Comparison of ENCODE assay signal across 12 mouse cellular contexts in the genomic region with DNA sequence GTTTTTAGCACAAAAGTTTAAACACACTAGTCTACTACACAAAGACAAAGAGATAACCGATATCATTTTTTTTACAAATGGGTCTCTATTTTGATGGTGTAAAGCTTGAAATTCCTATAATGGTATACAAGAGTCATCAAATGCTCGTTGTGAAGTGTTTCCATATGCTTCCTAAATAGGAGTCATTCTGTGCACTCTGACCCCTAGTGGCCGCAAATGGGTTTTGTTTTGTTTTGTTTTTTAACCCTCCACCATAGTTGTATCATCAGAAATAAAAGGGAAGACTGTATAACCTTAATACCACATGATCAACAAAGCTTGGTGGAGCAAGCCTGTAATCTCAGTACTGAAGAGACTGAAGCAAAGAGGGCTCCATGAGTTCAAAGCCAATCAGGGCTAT. TPM values are rescaled to one million over a fixed set of nuclear protein-coding genes. Genes with fewer than 3 reads are reported as not detected.
A peak's percentile ranks its signal among the peaks of the same experiment; 100 is the strongest.
DNase-seq lines count a peak whose midpoint lies in the region; ATAC-seq and TF ChIP-seq lines count a peak whose summit lies in the region.
"Had no signal": no experiment of that assay in that cellular context is flagged by ENCODE, and none has a peak within 500 bp of the region (broad histone marks: within the 10 kb centered on the region; RNA-seq: fewer than 3 reads in every experiment).

No protein-coding gene starts in this region.

- TF ChIP-seq RAD21 in MEL (IDR thresholded peaks at IDR 0.05; ENCODE audit: low read depth, low read length), result no peak; the same call in 1 of the 2 replicates

- TF ChIP-seq EP300 in lung, postnatal 0 days (IDR thresholded peaks at IDR 0.05), result no peak
- no peak for TF ChIP-seq EP300 in MEL (IDR thresholded peaks at IDR 0.05; ENCODE audit: low read depth in 1 of 2, low read length in 2 of 2)

- no peak overlapping the region for H3K4me2 ChIP-seq in lung, postnatal 0 days (replicated peaks; ENCODE audit: low read depth, low read length)
- H3K4me2 ChIP-seq in embryonic facial prominence, embryonic 11.5 days (ENCODE audit: low read depth, low read length), result no peak overlapping the region
- H3K4me2 ChIP-seq: embryonic facial prominence, embryonic 13.5 days; heart, embryonic 15.5 days; limb, embryonic 13.5 days; midbrain, embryonic 15.5 days had no signal

- no peak for TF ChIP-seq POLR2A in MEL (IDR thresholded peaks at IDR 0.05; ENCODE audit: control insufficient read depth in 1 of 2, insufficient read depth in 1 of 2, low read depth in 1 of 2, low read length in 2 of 2, poor library complexity in 1 of 2)

- WGBS in lung, postnatal 0 days, result 31% methylated on average over 3 of the region's 3 CpGs
- WGBS in embryonic facial prominence, embryonic 11.5 days, result 28% methylated on average over 3 of the region's 3 CpGs

- intact Hi-C loops in heart, postnatal 14 days (cut with DNase I), result loop anchor here (5.0 kb wide), 1 partner anchor 121 kb away; no protein-coding TSS in a partner anchor

- no peaks in the 10 kb centered on the region for H3K79me2 ChIP-seq in MEL (ENCODE audit: control insufficient read depth, insufficient read depth, low read length, poor library complexity)

- H3K4me3 ChIP-seq in lung, postnatal 0 days (ENCODE audit: low read depth, low read length), result no peak overlapping the region
- no peak overlapping the region for H3K4me3 ChIP-seq in MEL (ENCODE audit: control insufficient read depth in 1 of 2, insufficient read depth in 1 of 2, low read depth in 2 of 2, low read length in 2 of 2)
- H3K4me3 ChIP-seq in embryonic facial prominence, embryonic 11.5 days (ENCODE audit: low read depth, low read length), result no peak overlapping the region
- H3K4me3 ChIP-seq: embryonic facial prominence, embryonic 13.5 days; heart, embryonic 15.5 days; limb, embryonic 13.5 days; midbrain, embryonic 15.5 days had no signal

- H3K36me3 ChIP-seq in lung, postnatal 0 days (ENCODE audit: insufficient read depth, low read length), result no peaks in the 10 kb centered on the region
- no peaks in the 10 kb centered on the region for H3K36me3 ChIP-seq in MEL (ENCODE audit: control insufficient read depth in 1 of 2, insufficient read depth in 2 of 2, low read length in 2 of 2)
- H3K36me3 ChIP-seq in embryonic facial prominence, embryonic 11.5 days (replicated peaks; ENCODE audit: control insufficient read depth, insufficient read depth, low read depth, low read length), result no peaks in the 10 kb centered on the region
- H3K36me3 ChIP-seq: embryonic facial prominence, embryonic 13.5 days; heart, embryonic 15.5 days; limb, embryonic 13.5 days; midbrain, embryonic 15.5 days had no signal

- peak; percentile 13 for DNase-seq in heart, postnatal 4 days
- no peak for DNase-seq in heart, postnatal 14 days
- peak; percentile 48 for DNase-seq in lung, postnatal 0 days (ENCODE audit: low spot score)
- no peak for DNase-seq in lung, postnatal 4 days
- peak; percentile 22 for DNase-seq in MEL (ENCODE audit: low read depth, low spot score)
- DNase-seq in embryonic facial prominence, embryonic 11.5 days (ENCODE audit: low spot score), result peak; percentile 50

- no peaks in the 10 kb centered on the region for H3K4me1 ChIP-seq in lung, postnatal 0 days (ENCODE audit: insufficient read depth, low read depth, low read length)
- no peaks in the 10 kb centered on the region for H3K4me1 ChIP-seq in MEL (ENCODE audit: control insufficient read depth in 1 of 2, insufficient read depth in 2 of 2, low read length in 2 of 2)
- H3K4me1 ChIP-seq in embryonic facial prominence, embryonic 11.5 days (ENCODE audit: control insufficient read depth, insufficient read depth, low read length), result no peaks in the 10 kb centered on the region
- H3K4me1 ChIP-seq: heart, embryonic 15.5 days; midbrain, embryonic 15.5 days had no signal

- H3K9me3 ChIP-seq in lung, postnatal 0 days (ENCODE audit: low read length), result no peaks in the 10 kb centered on the region
- no peaks in the 10 kb centered on the region for H3K9me3 ChIP-seq in MEL (replicated peaks; ENCODE audit: insufficient read depth, low read length)
- no peaks in the 10 kb centered on the region for H3K9me3 ChIP-seq in embryonic facial prominence, embryonic 11.5 days (replicated peaks; ENCODE audit: control insufficient read depth, low read length)
- H3K9me3 ChIP-seq: embryonic facial prominence, embryonic 13.5 days; heart, embryonic 15.5 days; limb, embryonic 13.5 days; midbrain, embryonic 15.5 days had no signal

- H3K9ac ChIP-seq in lung, postnatal 0 days (replicated peaks; ENCODE audit: low read depth), result no peak overlapping the region
- H3K9ac ChIP-seq in MEL (ENCODE audit: control insufficient read depth, low read depth, low read length, poor library complexity, severe bottlenecking), result no peak overlapping the region
- H3K9ac ChIP-seq in embryonic facial prominence, embryonic 11.5 days (replicated peaks; ENCODE audit: low read length), result no peak overlapping the region
- H3K9ac ChIP-seq: embryonic facial prominence, embryonic 13.5 days; heart, embryonic 15.5 days; limb, embryonic 13.5 days; midbrain, embryonic 15.5 days had no signal

- H3K27me3 ChIP-seq in lung, postnatal 0 days (replicated peaks; ENCODE audit: insufficient read depth, low read length), result no peaks in the 10 kb centered on the region
- no peaks in the 10 kb centered on the region for H3K27me3 ChIP-seq in MEL (ENCODE audit: control insufficient read depth in 1 of 2, insufficient read depth in 2 of 2, low read length in 2 of 2)
- no peaks in the 10 kb centered on the region for H3K27me3 ChIP-seq in embryonic facial prominence, embryonic 11.5 days (ENCODE audit: control insufficient read depth, insufficient read depth, low read length)
- H3K27me3 ChIP-seq: embryonic facial prominence, embryonic 13.5 days; heart, embryonic 15.5 days; limb, embryonic 13.5 days; midbrain, embryonic 15.5 days had no signal

- no peak overlapping the region for H3K27ac ChIP-seq in lung, postnatal 0 days (ENCODE audit: low read length)
- no peak overlapping the region for H3K27ac ChIP-seq in MEL (ENCODE audit: control insufficient read depth, low read depth, low read length)
- no peak overlapping the region for H3K27ac ChIP-seq in embryonic facial prominence, embryonic 11.5 days (replicated peaks; ENCODE audit: low read depth, low read length)
- H3K27ac ChIP-seq: embryonic facial prominence, embryonic 13.5 days; heart, embryonic 15.5 days; limb, embryonic 13.5 days; midbrain, embryonic 15.5 days had no signal

- ATAC-seq in lung, postnatal 0 days, result no peak
- ATAC-seq in embryonic facial prominence, embryonic 11.5 days (replicated peaks; ENCODE audit: insufficient number of reproducible peaks, low FRiP score, low TSS enrichment, low read depth), result no peak
- ATAC-seq in CD4-positive, CD25-positive, alpha-beta regulatory T cell, adult 4 months, result no peak
- ATAC-seq in frontal cortex, adult (ENCODE audit: low TSS enrichment), result no peak
- ATAC-seq: midbrain, embryonic 15.5 days had no signal

- peak; percentile 56 for TF ChIP-seq CTCF in lung, postnatal 0 days (IDR thresholded peaks at IDR 0.05)
- peak in 1 of 3 experiments; percentile 39; a peak in 2 of 6 replicates for TF ChIP-seq CTCF in MEL (IDR thresholded peaks at IDR 0.05 in 2 of 3, conservative IDR thresholded peaks at IDR 0.05 in 1 of 3; ENCODE audit: control insufficient read depth in 1 of 3, insufficient read depth in 1 of 3, low read depth in 2 of 3, low read length in 3 of 3, poor library complexity in 1 of 3, severe bottlenecking in 1 of 3)

TF ChIP-seq in MEL, 35 proteins besides CTCF, POLR2A, EP300 and RAD21:
- no peak for TF ChIP-seq GATA1 (IDR thresholded peaks at IDR 0.05; ENCODE audit: low read depth, low read length)
- 0 out of 2 replicates have a peak, but pooled peaks have one; percentile 32 for TF ChIP-seq SMC3 (IDR thresholded peaks at IDR 0.05; ENCODE audit: low read depth, low read length)

RNA-seq across cellular contexts. Expression of a gene that starts 9.9 kb away (rescaled TPM):
- under 1 TPM; 0.31 to 0.41 TPM for total RNA-seq in heart, postnatal 4 days (2021)
- total RNA-seq in heart, postnatal 14 days (2021), result under 1 TPM in 1 of 2 experiments, not detected in 1; 0.24 TPM
- 1.8 and 1.9 TPM in 2 replicates for polyA plus RNA-seq in lung, postnatal 0 days (2015; fragmentation: Nextera tagmentation; extraction: Ambion mirVana)
- not detected in 2 replicates for total RNA-seq in MEL (2012; rRNA removed)
- not detected for polyA plus RNA-seq in MEL (2012; ENCODE audit: insufficient read depth in 1 of 2, insufficient read length in 2 of 2, low read depth in 1 of 2, low replicate concordance in 2 of 2, missing spikeins in 1 of 2)
- 4.1 and 4.9 TPM in 2 replicates for polyA plus RNA-seq in embryonic facial prominence, embryonic 11.5 days (2014; fragmentation: Nextera tagmentation; extraction: Ambion mirVana)
- not detected for polyA plus RNA-seq in CD4-positive, CD25-positive, alpha-beta regulatory T cell, adult 4 months (2017; shearing (Covaris generic))

Comparison
In these comparisons a context has a peak if more than half of its experiments do, and no peak if none do; other contexts are left out.
1. DNase-seq: peak in heart, postnatal 4 days (single experiment), lung, postnatal 0 days (single experiment), MEL (single experiment) and embryonic facial prominence, embryonic 11.5 days (single experiment); none in heart, postnatal 14 days (0 of 2) and lung, postnatal 4 days (0 of 2).